Mouse (Mus musculus): ENCODE results near the gene 4931400O07Rik. TPM values are rescaled to one million over a fixed set of nuclear protein-coding genes. Genes with fewer than 3 reads are reported as not detected.

Gene 4931400O07Rik
- total RNA-seq (2021) (not detected), polyA plus RNA-seq (2012; rRNA removed) (not detected in 2 replicates)
- long read RNA-seq = 0 reads

DNA sequence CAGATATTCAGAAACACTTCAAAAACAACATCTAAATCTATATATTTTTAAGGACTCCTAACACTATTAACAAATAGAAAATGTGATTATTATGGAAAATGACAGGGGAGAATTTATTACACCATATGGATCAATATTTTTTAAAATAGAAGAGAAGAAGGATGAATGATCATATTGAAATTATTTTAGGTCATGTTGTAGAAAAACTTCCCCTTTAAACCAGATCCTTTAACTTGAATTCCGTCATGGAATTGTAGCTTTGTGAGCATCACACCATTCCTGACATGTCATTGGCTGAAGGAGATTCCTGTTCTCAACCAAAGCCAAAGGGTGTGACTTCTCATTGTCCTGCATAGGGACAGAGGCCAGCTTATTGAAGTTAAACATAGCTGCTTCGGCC lies at the start of gene 4931400O07Rik:
Gene 4931400O07Rik, plus strand, starts transcription at position 301 of the 400 bp plus-strand sequence.
- Histone ChIP-seq H3K27ac (no peak within 1 kb of the TSS), H3K27me3 (ENCODE audit: control insufficient read depth, insufficient read depth, low read length) (no peaks in the 10 kb centered on the region), H3K4me1 (ENCODE audit: control insufficient read depth, insufficient read depth, low read length) (no peaks in the 10 kb centered on the region), H3K79me2 (replicated peaks; ENCODE audit: control insufficient read depth, insufficient read depth, low read length) (no peaks in the 10 kb centered on the region), H3K4me3 (no peak within 1 kb of the TSS), H3K9ac (ENCODE audit: low read depth, low read length) (no peak within 1 kb of the TSS), H3K36me3 (ENCODE audit: control insufficient read depth, insufficient read depth, low read length) (no peaks in the 10 kb centered on the region)
- TF ChIP-seq EP300 (IDR thresholded peaks at IDR 0.05; ENCODE audit: insufficient read depth, low read depth, low read length) (no peak), POLR2A (IDR thresholded peaks at IDR 0.05; ENCODE audit: insufficient read depth, low read depth, low read length) (no peak), CTCF (IDR thresholded peaks at IDR 0.05) (no peak)
- intact Hi-C loops (cut with DNase I) = no loop called here
- DNase-seq = no peak
- WGBS = 57% methylated on average over 2 of the region's 2 CpGs

Other genes starting within 250 kb of the 4931400O07Rik start
- not detected for gene 4933402E13Rik, start 184.5 kb upstream of the 4931400O07Rik start, total RNA-seq (2021)
- gene 4933402E13Rik, start 184.5 kb upstream of the 4931400O07Rik start, polyA plus RNA-seq (2012; rRNA removed) = not detected in 2 replicates